Mouse (Mus musculus) ovary, postnatal 36 days (tissue): ENCODE data around the gene H2al1h.
"Not testable (repeated sequence)": the region's sequence is repeated elsewhere in the genome, so short reads cannot be mapped to it uniquely, and the experiment has no call there.

Experiments
- DNase-seq: peaks from one replicate; pipeline ENCODE4 v3.0.0; 2022; ENCODE audit warnings: low spot score, mixed read lengths

H2al1h gene

GRCm38 (mm10) chrX:11321192-11321591, at the start of gene H2al1h:
H2al1h (plus strand) TSS chrX:11321492.
- DNase-seq, result not testable (repeated sequence)

DNA sequence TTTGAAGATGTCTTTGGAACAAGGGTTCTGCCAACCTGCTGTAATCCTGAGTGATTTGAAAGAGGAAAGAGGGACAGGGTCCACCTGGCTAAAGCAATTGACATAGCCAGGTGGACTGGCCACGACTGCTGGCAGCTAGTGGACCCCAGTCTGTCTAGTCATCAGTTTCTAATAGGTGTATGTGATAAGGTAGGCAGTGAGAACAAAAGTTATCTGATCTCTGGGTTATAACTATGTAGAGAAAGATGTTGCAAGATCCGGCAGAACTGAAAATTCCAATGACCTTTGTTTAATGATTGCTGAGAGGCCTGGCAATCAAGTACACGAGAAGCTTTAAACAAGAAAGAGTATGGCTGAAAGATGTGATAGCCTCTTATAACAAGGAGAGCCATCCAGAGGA, 48.1 kb upstream of the H2al1h start:
- DNase-seq, result no peak

DNA sequence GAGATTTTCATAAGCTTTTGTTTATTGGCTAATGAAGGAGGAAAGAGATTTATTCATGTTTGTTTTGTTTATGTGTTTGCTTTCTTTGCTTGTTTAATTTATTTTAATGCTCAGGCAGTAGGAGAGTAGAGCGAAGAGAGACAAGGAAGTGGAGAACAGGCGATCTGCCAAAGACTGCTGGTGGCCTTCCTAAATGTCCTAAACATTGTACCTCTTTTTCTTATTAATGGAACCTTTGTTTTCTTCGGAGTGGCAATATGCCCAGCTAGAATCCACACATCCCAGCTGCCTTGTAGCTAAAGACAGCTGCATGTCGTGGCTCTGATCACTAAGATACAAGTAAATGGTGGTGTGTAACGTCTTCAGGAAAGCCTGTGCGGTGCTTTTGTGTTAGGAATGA, 44.2 kb upstream of the H2al1h start:
- no peak for DNase-seq

- no peak for DNase-seq
Observed at GRCm38 (mm10) chrX:11280741-11281140, 40.6 kb upstream of the H2al1h start.

- no peak for DNase-seq
Observed at GRCm38 (mm10) chrX:11288306-11288882, 32.9 kb upstream of the H2al1h start.

GRCm38 (mm10) chrX:11289244-11289643, 32.0 kb upstream of the H2al1h start:
- DNase-seq, result no peak

GRCm38 (mm10) chrX:11298957-11299356, 22.3 kb upstream of the H2al1h start, which contains the start of gene H2al1a:
H2al1a (plus strand) TSS chrX:11299257.
- not testable (repeated sequence) for DNase-seq

DNA sequence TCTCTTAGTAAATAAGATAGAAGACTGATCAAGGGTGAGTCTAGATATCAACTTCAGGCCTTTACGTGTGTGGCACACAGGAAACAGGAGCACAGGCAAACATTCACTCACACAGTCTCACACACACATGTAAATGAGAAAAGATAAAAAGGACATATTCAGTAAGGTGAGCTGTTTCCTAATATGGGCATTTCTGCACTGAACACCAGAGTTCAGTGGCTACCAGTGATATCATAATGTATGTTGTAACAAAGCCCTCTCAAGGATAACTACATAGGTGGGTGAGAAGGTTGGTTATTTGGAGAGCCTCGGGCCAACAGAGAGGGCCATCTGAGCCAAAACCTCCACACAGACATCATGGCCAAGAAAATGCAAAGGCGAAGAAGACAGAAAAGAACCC, 19.2 kb upstream of the H2al1h start, which contains the start of gene H2al1b:
H2al1b (plus strand) TSS at position 301 of the 400 bp plus-strand sequence.
- not testable (repeated sequence) for DNase-seq

GRCm38 (mm10) chrX:11305355-11305754, 15.9 kb upstream of the H2al1h start, which contains the start of gene H2al1c:
H2al1c (plus strand) TSS chrX:11305655.
- DNase-seq, result not testable (repeated sequence)

GRCm38 (mm10) chrX:11308524-11308923, 12.8 kb upstream of the H2al1h start, which contains the start of gene H2al1d:
H2al1d (plus strand) TSS chrX:11308824.
- not testable (repeated sequence) for DNase-seq

GRCm38 (mm10) chrX:11311634-11312033, 9.7 kb upstream of the H2al1h start, which contains the start of gene H2al1e:
H2al1e (plus strand) TSS chrX:11311934.
- DNase-seq, result not testable (repeated sequence)

GRCm38 (mm10) chrX:11314858-11315257, 6.4 kb upstream of the H2al1h start, which contains the start of gene H2al1f:
H2al1f (plus strand) TSS chrX:11315158.
- DNase-seq, result not testable (repeated sequence)

DNA sequence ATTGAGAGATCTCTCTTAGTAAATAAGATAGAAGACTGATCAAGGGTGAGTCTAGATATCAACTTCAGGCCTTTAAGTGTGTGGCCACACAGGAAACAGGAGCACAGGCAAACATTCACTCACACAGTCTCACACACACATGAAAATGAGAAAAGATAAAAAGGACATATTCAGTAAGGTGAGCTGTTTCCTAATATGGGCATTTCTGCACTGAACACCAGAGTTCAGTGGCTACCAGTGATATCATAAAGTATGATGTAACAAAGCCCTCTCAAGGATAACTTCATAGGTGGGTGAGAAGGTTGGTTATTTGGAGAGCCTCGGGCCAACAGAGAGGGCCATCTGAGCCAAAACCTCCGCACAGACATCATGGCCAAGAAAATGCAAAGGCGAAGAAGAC, 3.3 kb upstream of the H2al1h start, which contains the start of gene H2al1g:
H2al1g (plus strand) TSS at position 301 of the 400 bp plus-strand sequence.
- DNase-seq, result not testable (repeated sequence)

- not testable (repeated sequence) for DNase-seq
Observed at GRCm38 (mm10) chrX:11324359-11324758, 3.1 kb downstream of the H2al1h start, which contains the start of gene H2al1i. H2al1i (plus strand) TSS chrX:11324659.

DNA sequence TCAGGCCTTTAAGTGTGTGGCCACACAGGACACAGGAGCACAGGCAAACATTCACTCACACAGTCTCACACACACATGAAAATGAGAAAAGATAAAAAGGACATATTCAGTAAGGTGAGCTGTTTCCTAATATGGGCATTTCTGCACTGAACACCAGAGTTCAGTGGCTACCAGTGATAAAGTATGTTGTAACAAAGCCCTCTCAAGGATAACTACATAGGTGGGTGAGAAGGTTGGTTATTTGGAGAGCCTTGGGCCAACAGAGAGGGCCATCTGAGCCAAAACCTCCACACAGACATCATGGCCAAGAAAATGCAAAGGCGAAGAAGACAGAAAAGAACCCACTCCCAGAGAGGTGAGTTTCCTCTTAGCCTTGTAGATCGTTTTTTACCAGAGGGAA, 6.2 kb downstream of the H2al1h start, which contains the start of gene H2al1j:
H2al1j (plus strand) TSS at position 301 of the 400 bp plus-strand sequence.
- not testable (repeated sequence) for DNase-seq

DNA sequence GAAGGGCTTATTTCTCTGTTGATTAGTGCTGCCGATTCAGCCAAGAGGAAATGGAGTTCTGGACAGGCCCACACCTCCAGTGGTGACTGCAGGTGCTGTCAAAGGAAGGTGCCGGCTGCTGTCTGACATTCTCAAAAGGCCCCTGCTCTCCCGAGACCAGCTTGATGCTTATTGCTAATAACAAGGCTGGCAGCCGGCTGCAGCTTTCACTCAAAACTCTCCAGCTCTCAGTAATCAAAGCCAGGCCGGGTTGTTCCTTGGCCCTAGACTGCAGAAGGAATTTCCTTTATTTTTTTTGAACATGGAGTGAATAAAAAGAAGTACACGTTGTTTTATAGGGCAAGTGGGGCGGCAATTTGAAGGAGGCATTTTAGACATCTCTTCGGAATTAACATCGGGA, 24.5 kb downstream of the H2al1h start:
- DNase-seq, result no peak

DNA sequence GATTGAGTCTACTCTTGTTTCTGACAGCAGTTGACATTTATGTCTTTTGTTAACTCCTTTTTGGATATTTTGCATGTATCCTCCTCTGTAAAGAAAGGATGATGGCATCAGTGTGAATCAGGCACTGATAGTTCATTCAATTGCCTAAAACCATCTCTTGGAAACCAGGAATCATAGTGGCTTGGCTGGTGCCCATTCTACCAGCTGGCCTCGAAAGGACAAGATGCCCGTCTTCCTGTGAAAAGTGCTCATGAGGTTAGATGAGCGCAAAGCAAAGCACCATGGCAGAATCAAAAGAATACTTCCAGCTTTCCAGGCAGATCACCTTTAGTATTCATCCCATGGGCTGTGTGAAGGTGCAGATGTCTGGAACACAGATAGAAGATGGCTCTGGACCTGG, 25.5 kb downstream of the H2al1h start:
- no peak for DNase-seq

- DNase-seq, result no peak
Observed at GRCm38 (mm10) chrX:11360823-11361222, 39.5 kb downstream of the H2al1h start.

DNA sequence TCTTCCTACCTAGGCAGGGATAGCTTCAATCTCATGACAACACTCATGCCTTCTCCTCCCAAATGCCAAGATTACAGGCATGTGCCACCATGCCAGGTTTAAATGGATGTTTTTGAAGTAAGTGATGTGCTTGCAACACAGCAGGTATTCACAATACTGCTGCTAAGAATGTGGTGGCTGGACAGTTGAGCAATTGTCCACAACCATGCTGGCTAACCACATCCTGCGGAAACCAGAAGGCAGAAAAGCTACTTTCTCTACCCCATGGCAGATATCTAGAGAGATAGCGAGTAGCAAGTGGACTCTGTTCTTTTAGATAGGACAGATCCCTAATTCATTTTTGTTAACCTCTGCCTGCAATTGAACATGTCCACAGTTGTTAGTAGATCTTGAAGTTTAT, 40.0 kb downstream of the H2al1h start:
- DNase-seq, result no peak

- DNase-seq, result no peak
Observed at GRCm38 (mm10) chrX:11363890-11364289, 42.6 kb downstream of the H2al1h start.

DNA sequence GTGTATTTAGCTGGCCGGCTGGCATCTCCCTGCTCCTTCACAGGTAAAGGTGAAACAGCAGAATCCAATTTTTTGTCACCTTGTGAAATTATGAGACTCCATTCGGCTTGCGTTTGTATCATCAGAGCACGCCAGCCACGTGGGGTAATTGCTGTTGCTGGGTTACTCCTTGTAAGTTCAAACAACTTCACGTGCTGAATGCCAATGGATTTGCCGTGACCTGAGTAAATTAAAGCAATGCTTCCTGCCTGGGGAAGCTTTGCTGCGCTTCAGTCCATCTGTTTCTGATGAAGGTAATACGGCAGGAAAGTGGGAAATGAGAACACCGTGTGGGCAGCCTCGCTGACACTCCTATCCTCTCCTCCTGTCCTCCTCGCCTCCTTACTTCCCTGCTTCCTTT, 43.9 kb downstream of the H2al1h start:
- DNase-seq, result no peak
